Mouse (Mus musculus) liver, embryonic 15.5 days (tissue): ENCODE data around the gene Ppp2r1a. TPM values are rescaled to one million over a fixed set of nuclear protein-coding genes. Genes with fewer than 3 reads are reported as not detected.

Experiments used
- ATAC-seq: fragments of 200-750 bp; cut with Nextera tagmentation; 2 replicates; pipeline ENCODE4 v1.8.0; 2017; ENCODE audit warnings: moderate number of reproducible peaks, mild to moderate bottlenecking, moderate library complexity; ENCODE audit not compliant: insufficient read depth
- H3K27ac ChIP-seq: fragments of 300-500 bp; sonication (generic); replicated peaks from 2 replicates; pipeline ENCODE4 v1.5.1; 2015; ENCODE audit warnings: mild to moderate bottlenecking, inconsistent platforms
- H3K27me3 ChIP-seq: fragments of 300-500 bp; sonication (generic); 2 replicates; pipeline ENCODE4 v1.6.1; 2015; ENCODE audit warnings: mild to moderate bottlenecking, inconsistent platforms
- H3K36me3 ChIP-seq: fragments of 300-500 bp; sonication (generic); replicated peaks from 2 replicates; pipeline ENCODE4 v1.6.1; 2015; ENCODE audit warnings: moderate library complexity, mild to moderate bottlenecking, inconsistent platforms
- H3K4me1 ChIP-seq: fragments of 300-500 bp; sonication (generic); replicated peaks from 2 replicates; pipeline ENCODE4 v1.6.1; 2015; ENCODE audit warnings: inconsistent platforms
- H3K4me2 ChIP-seq: fragments of 300-500 bp; sonication (generic); 2 replicates; pipeline ENCODE4 v1.6.1; 2015; ENCODE audit warnings: moderate library complexity, mild to moderate bottlenecking, inconsistent platforms
- H3K4me3 ChIP-seq: fragments of 300-500 bp; sonication (generic); replicated peaks from 2 replicates; pipeline ENCODE4 v1.5.1; 2015; ENCODE audit warnings: mild to moderate bottlenecking, inconsistent platforms
- H3K9ac ChIP-seq: fragments of 300-500 bp; sonication (generic); 2 replicates; pipeline ENCODE4 v1.6.1; 2015; ENCODE audit warnings: moderate library complexity, mild to moderate bottlenecking, inconsistent platforms
- H3K9me3 ChIP-seq: fragments of 300-500 bp; sonication (generic); replicated peaks from 2 replicates; pipeline ENCODE4 v1.6.1; 2016; ENCODE audit warnings: inconsistent platforms
- WGBS: fragments of 180-500 bp; shearing (Covaris S2); methylation state at CpG from one replicate; pipeline ENCODE4 v1.1.7; 2015; ENCODE audit warnings: mixed read lengths; ENCODE audit not compliant: insufficient replicate concordance; 5-methylcytosine and 5-hydroxymethylcytosine counted together
- polyA plus RNA-seq: library from polyadenylated mRNA; unstranded; fragments of >200 nt; fragmentation: Nextera tagmentation; extraction: Ambion mirVana; gene quantifications from 2 replicates; pipeline ENCODE4 v1.2.1, GENCODE M21; 2015

The Ppp2r1a gene
- polyA plus RNA-seq, 1 experiment from 2014 or later: 92.5 TPM

- H3K36me3 ChIP-seq: peaks cover 17% of the 10 kb centered on the region
- 4% methylated on average over 36 of the region's 36 CpGs for WGBS
- peak; percentile 94 for ATAC-seq
- H3K4me3 ChIP-seq: peak within 1 kb of the TSS; percentile 82
- peaks cover 19% of the 10 kb centered on the region for H3K4me1 ChIP-seq
- no peaks in the 10 kb centered on the region for H3K9me3 ChIP-seq
- no peaks in the 10 kb centered on the region for H3K27me3 ChIP-seq
- peak within 1 kb of the TSS; percentile 73 for H3K4me2 ChIP-seq
- peak within 1 kb of the TSS; percentile 64 for H3K9ac ChIP-seq
- H3K27ac ChIP-seq: peak within 1 kb of the TSS; percentile 77
Measured at GRCm38 (mm10) chr17:21008382-21009331, 63.5 kb downstream of the Ppp2r1a start, which contains the start of gene Zfp160. TSS of gene Zfp160 (plus strand) at chr17:21008903.

- Histone ChIP-seq H3K4me3 (peak overlapping the region; percentile 82), H3K4me1 (peaks cover 19% of the 10 kb centered on the region), H3K4me2 (peak overlapping the region; percentile 73), H3K9ac (peak overlapping the region; percentile 64), H3K27me3 (no peaks in the 10 kb centered on the region), H3K36me3 (peaks cover 17% of the 10 kb centered on the region), H3K27ac (peak overlapping the region; percentile 77; the same call in 1 of the 2 replicates), H3K9me3 (no peaks in the 10 kb centered on the region)
- ATAC-seq: no peak
- WGBS: 25% methylated on average over 1 of the region's 1 CpGs
Measured at GRCm38 (mm10) chr17:21009726-21010125, 64.6 kb downstream of the Ppp2r1a start.

Other genes with a start within 250 kb of the Ppp2r1a start
- not detected in 2 replicates for gene Vmn1r227, start 215.5 kb upstream of the Ppp2r1a start, polyA plus RNA-seq
- gene Vmn1r228, start 159.2 kb upstream of the Ppp2r1a start, polyA plus RNA-seq: not detected in 2 replicates
- not detected in 2 replicates for gene Vmn1r229, start 133.8 kb upstream of the Ppp2r1a start, polyA plus RNA-seq
- gene Vmn1r230, start 104.9 kb upstream of the Ppp2r1a start, polyA plus RNA-seq: not detected in 2 replicates
- gene Vmn1r231, start 40.2 kb upstream of the Ppp2r1a start, polyA plus RNA-seq: not detected in 2 replicates
- gene Vmn1r232, start 25.6 kb upstream of the Ppp2r1a start, polyA plus RNA-seq: not detected in 2 replicates
- not detected in 2 replicates for gene Vmn1r233, start 51.2 kb downstream of the Ppp2r1a start, polyA plus RNA-seq
- 3.6 and 4.5 TPM in 2 replicates for gene Zfp160, start 63.6 kb downstream of the Ppp2r1a start, polyA plus RNA-seq